Mouse (Mus musculus) liver, adult 2 months (tissue): ENCODE measurements around the gene Zim1.

Source experiments
- CTCF ChIP-seq: fragments of 200-500 bp; IDR thresholded peaks from 2 replicates; pipeline ENCODE4 v1.5.1; 2011; ENCODE audit warnings: low read depth, low read length, control low read depth
- POLR2A ChIP-seq: fragments of 200-500 bp; IDR thresholded peaks from 2 replicates; pipeline ENCODE4 v1.6.1; 2011; ENCODE audit warnings: low read length, control low read depth; ENCODE audit not compliant: insufficient read depth; ENCODE audit errors: extremely low read depth

- TF ChIP-seq POLR2A, result no peak
- no peak for TF ChIP-seq CTCF
These were observed 45.7 kb downstream of the Zim1 start for GRCm38 (mm10) chr7:6650526-6650925.
